Mouse (Mus musculus): ENCODE data around the gene Epb41l2.

Epb41l2 gene

DNA sequence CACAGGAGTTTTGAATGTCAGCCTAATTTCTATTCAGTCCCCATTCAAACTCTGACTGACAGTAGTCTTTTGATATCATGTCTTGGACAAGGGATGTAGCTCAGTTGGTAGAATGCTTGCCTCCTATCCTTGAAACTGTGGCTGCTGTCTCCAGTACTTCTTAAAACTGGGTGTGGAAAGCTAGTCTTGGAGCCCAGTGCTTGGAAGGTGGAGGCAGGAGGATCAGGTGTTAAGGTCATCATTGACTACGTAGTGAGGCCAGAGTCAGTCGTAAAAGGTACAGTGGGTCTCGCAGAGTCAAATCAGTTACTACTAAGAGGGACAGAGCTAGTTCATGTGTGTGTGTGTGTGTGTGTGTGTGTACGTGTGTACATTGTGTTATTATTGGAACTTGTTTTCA, 39.4 kb downstream of the Epb41l2 start:
- in situ Hi-C loops (cut with MboI, MseI) = loop anchor here (10.0 kb wide), 1 partner anchor 764 kb away; no protein-coding TSS in a partner anchor

GRCm38 (mm10) chr10:25400076-25400475, 40.5 kb downstream of the Epb41l2 start:
- in situ Hi-C loops (cut with MboI, MseI) = no loop called here

GRCm38 (mm10) chr10:25400646-25401045, 41.0 kb downstream of the Epb41l2 start:
- in situ Hi-C loops (cut with MboI, MseI) = no loop called here

DNA sequence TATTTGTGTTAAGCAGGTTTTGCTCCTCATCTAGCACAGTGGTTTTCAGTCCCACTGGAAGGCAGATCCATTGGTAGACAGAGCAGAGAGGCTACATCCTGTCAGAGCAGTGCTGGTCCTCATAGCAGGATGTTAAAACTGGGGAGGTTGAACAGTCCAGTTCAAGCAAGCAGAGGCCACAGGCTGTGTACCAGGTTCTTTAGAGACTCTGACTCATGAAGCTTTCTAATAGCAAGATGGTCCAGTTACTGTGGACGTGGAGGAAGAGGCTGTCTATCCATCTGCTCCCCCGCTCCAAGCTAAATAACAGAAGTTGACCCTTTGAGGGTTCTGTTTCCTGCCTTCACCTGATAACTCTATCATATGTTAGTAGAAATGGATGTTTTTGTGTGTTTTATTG, 41.8 kb downstream of the Epb41l2 start:
- in situ Hi-C loops (cut with MboI, MseI) = no loop called here

- in situ Hi-C loops (cut with MboI, MseI) = no loop called here
Observed at GRCm38 (mm10) chr10:25402886-25403285, 43.3 kb downstream of the Epb41l2 start.

DNA sequence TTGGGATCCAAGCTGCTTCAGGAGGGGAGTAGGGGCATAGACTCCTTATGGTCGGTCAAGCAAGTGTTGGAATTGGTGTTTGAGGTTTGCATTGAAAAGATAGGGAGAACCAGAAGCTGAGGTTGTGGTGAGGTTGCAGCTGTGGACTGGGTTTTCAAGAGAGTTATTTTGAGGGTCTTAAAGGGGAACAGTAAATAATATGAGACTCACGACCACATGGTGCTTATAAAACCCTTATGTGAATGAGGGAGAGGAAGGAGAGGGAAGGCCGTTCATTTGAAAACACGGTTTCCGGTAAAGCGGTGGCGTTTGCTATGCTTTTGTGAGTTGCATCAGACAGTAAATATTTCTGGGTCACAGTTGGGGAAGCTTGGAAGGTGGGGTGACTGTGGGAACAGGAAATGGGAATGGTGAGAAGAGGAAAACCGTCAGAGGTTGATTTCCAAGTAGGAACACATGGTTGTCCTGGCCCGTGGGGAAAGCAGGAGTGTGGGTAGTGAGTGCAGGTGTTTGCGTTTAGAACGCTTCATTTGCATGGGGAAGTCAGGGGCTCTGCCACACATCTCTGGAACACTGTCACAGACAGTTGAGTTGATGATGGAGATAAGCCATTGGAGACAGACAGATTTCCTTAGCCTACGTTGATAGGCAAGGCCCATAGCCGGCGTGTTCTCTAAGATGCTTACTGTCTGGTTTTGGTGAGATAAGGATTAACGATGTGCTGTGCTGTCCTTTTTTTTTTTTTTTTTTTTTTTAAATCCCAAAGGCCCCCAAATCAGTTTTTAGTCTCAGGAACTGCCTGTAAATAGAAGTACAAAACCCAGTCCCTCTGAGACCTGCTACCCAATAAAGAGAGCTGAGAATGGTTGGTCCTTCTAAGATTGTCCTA, 44.5 kb downstream of the Epb41l2 start:
- in situ Hi-C loops (cut with MboI, MseI) = no loop called here

DNA sequence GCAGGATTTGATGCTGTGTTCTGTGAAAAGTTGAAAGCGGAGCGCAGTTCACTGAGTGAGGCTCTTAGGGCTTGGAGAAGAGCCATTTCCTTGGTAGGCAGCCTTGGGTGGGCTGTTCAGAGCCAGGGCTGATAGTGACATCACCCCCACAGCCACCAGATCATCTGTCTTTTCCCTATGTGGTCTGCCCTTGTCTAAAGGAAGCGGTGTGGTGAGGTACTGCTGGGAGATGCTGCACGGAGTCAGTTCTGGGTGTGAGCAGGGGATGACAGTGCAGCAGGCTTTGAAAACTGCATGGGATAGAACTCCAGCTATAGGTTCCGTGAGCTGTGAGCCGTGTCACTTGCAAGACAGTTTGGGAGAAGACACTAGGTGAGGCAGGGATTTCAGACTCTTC, 45.1 kb downstream of the Epb41l2 start:
- in situ Hi-C loops (cut with MboI, MseI) = no loop called here

DNA sequence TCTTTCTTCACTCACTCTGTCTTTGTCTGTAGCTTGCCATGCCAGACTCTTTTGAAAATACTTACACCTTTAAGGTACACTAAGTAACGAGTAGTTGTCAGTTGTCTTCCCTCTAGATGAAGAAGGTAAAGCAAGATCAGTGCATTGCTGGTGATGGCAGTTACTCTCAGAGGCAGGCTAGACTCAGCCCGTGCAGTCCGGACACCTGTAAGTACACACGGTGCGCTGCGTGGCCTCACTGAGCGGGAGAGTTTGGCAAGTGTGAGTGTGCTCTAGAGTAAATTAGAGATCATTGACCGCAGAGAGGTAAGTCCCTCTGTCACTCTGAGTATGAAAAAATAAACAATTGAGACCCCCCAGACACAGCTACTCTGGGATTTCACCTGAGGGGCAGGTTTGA, 46.0 kb downstream of the Epb41l2 start:
- in situ Hi-C loops (cut with MboI, MseI) = no loop called here

DNA sequence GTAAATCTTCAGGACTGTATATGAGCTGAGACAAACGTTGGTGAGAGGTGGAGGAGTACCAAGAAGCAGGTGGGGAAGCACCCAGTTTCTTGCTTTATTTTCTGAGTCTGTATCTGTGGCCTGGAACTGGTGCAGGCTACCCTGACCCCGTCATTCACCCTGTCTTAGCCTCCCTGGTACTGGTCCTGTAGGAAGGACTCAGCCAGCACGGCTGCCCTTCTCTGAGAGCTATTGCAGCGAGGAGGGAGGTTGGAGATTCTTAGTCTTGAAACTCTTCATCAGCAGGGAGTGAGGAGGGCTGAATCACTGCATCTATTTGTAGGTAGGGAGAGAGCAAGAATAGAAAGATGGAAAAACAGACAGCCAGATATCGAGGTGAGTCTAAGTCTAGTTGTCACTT, 47.1 kb downstream of the Epb41l2 start:
- in situ Hi-C loops (cut with MboI, MseI) = no loop called here

DNA sequence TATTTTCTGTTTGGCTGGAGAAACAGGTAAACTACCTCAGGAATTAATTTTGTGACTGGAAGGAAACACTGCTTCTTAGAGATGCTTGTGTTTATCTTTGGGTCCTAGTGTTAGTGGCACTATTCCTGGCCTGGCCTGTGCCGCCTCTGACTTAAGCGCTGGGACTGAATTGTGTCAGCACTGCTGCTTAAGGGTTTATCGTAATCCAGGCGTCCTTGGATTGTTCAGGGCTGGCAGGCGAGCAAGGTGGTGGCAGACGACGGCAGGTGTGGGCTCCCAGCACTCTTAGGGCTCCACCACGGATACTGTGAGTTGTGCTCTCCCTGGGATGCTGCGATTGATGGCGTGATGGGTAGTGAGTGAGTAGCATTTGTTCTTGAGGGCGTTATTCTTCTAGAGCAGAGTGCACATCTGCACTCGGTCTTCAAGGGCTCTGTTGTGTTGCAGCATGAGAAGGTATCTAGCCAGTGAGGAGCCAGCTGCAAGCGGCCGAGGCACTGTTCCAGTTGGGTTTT, 48.6 kb downstream of the Epb41l2 start:
- in situ Hi-C loops (cut with MboI, MseI) = no loop called here

DNA sequence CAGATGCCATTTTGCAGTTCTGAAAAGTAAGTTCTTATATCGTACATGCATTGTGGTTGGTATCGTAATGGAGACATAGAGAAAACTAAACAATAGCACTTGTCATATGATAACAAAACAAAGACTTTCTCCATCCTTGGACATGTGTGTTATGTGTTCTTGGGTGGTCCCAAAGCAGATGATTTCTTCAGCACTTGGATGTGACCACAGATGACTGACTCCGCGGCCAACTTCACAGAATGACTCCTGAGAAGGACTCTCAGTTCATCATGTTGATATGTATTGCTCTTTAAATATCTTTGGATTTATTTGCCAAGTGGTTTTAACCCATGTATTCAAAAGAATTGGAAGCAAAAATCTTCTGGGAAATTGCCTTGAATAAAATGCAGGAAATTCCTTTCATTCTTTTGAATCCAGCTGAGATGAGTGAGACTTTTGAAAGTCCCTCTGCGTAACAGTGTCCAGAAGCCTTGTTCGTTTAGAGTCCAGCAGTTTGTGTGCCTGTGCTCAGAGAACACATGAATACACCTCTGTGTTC, 52.3 kb downstream of the Epb41l2 start:
- in situ Hi-C loops (cut with MboI, MseI) = no loop called here

DNA sequence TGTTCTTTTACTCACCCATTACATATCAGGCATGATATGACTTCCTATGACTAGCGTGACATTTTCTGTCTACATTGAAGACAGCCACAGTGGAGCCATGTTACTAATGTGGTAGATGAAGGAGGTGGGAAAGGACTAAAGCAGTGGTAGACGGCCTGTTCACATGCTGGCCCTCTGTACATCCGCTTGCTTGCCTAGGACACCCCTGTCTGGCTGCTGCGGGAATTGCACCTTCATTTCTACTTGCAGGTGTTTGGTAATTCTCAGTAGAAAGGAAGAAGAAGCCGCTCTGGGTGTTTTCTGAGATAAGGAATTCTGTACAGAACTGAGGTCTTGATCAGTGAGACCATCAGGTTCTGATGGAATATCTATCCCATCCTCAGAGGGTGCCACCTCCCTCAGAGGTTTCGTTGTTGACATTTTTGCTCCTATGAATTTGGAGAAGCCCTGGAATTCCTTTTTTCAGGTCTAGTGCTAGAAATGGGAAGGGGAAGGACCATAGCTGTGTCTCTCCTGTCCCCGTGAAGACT, 55.7 kb downstream of the Epb41l2 start:
- in situ Hi-C loops (cut with MboI, MseI) = no loop called here

DNA sequence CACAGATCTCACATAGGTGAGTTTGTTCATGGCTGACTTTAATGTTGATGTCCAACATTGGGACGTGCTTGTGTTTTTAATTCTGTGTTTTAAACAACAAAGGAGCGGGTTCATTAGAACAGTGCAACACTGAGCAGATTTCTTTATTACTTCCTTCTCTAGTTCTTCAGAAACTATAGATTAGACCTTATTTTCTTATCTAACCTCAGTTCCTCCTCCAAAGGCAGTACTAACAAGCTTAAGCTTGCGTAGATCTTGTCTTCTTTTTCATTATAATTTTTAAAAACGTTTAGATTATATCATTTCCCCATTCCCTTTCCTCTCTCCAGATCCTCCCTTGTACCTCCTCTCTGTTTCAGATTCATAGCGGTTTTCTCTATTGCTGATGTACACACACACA, 57.1 kb downstream of the Epb41l2 start:
- in situ Hi-C loops (cut with MboI, MseI) = no loop called here

DNA sequence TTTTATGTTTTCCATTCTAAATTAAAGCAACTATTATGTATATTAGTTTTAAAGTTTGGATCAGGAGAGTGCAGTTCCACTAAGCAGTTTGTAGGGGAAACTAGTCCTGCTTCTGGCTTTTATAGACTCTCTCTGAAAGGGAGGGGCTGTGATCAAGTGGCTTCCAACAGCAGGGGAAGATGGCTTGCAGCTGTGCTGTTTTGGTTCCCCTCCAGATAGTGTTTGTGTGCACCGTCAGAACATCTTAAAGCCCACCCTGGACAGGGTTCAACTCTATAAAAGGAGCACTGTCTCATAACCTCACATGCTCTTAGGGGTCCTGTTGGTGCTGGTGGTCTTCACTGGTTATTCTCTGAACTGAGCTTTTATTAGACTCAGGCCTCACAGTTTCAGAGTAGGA, 66.5 kb downstream of the Epb41l2 start:
- in situ Hi-C loops (cut with MboI, MseI) = no loop called here

- in situ Hi-C loops (cut with MboI, MseI) = no loop called here
Observed at GRCm38 (mm10) chr10:25426814-25427213, 67.2 kb downstream of the Epb41l2 start.

- in situ Hi-C loops (cut with MboI, MseI) = no loop called here
Observed at GRCm38 (mm10) chr10:25427523-25427922, 67.9 kb downstream of the Epb41l2 start.

DNA sequence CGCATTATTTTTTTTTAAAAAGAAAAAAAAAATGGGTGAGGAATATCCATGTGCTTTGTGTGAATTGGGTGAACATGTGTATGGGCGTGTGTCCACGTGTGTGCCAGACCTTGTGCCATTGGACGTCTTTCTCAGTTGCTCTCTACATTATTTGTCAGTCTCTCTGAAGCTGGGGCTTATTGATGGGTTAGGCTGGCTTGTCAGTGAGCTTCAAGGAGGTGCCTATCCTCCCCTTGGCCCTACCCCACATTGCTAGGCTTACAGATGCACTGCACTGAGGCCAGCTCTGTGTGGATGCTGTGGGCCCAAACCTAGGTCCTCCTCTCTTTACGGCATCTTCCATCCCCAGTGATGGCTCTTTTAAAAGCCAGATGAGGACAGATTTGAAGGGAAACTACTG, 69.1 kb downstream of the Epb41l2 start:
- in situ Hi-C loops (cut with MboI, MseI) = no loop called here

- in situ Hi-C loops (cut with MboI, MseI) = no loop called here
Observed at GRCm38 (mm10) chr10:25429346-25429745, 69.7 kb downstream of the Epb41l2 start.

- in situ Hi-C loops (cut with MboI, MseI) = no loop called here
Observed at GRCm38 (mm10) chr10:25430862-25431261, 71.3 kb downstream of the Epb41l2 start.

DNA sequence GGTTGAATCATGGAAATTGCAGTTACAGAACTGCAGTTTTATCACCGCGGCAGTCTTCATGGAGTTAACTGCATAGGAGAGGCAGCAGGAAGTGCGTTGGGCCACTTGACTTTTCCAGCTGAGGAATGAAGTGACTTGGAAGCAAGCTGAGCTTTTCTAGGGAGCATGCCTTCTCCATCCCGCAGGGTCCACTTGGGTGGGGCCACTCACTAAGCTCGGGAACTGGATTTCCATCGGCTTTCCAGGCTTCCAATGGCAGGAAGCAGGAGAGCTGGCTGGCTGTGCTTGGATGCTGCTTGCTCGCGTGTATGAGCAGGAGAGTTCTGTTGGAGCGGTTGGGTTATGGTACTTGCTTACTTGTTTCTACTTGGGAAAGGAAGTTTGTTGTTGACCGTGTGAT, 72.8 kb downstream of the Epb41l2 start:
- in situ Hi-C loops (cut with MboI, MseI) = no loop called here

GRCm38 (mm10) chr10:25432938-25433337, 73.3 kb downstream of the Epb41l2 start:
- in situ Hi-C loops (cut with MboI, MseI) = no loop called here

- in situ Hi-C loops (cut with MboI, MseI) = no loop called here
Observed at GRCm38 (mm10) chr10:25433524-25433923, 73.9 kb downstream of the Epb41l2 start.

All from T-helper 1 cell (primary cell).